Mouse (Mus musculus) embryonic fibroblast, embryonic 13.5 days (primary cell): ENCODE measurements around the gene Rhd.

Source experiments
- CTCF ChIP-seq: IDR thresholded peaks from 2 replicates; pipeline ENCODE4 v1.5.1; 2011; ENCODE audit warnings: mild to moderate bottlenecking, control low read depth, low read length, moderate library complexity, borderline replicate concordance; ENCODE audit not compliant: insufficient read depth
- POLR2A ChIP-seq: IDR thresholded peaks from 2 replicates; pipeline ENCODE4 v1.6.1; 2011; ENCODE audit warnings: low read depth, mild to moderate bottlenecking, control low read depth, low read length, moderate library complexity

DNA sequence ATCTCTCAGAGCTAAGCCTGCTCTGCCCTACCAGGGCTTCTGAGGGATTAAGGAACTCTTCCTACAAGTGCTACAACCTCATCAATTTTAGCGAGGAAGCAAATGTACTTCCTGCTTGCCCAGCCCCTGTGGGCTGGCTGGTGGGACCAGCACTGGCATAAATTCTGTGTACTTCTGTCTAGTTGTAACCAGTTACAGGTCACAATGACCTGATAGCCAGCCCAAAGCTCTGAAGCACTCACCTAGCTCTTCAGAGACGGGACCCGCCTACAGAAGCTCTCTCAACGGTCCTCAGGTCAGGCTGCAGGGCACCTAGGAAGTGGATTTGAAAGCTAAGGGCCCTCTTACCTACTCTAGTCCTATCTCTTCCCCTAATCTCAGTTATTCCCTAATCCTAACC is 46.6 kb upstream of the Rhd start:
- TF ChIP-seq CTCF (no peak), POLR2A (no peak)
